Mouse (Mus musculus) left cerebral cortex, postnatal 14 days (tissue): ENCODE measurements around the gene Prss23. TPM values are rescaled to one million over a fixed set of nuclear protein-coding genes. Genes with fewer than 3 reads are reported as not detected.

ENCODE experiments used
- DNase-seq, 2 experiments: peaks; one replicate each; pipeline ENCODE4 v3.0.0; 2021 to 2022; ENCODE audit warnings: low spot score in 2 of 2, mixed read lengths in 1 of 2
- intact Hi-C: fragments of 180-260 bp; cut with DNase I; formaldehyde crosslinking; loops from one replicate; pipeline ENCODE4 v1.15.1; 2025
- long read RNA-seq, 2 experiments: library from polyadenylated mRNA; stranded (forward); transcript quantifications; one replicate each; pipeline ENCODE4 v2.0.0; 2021
- total RNA-seq, 2 experiments: library from RNA; stranded (reverse); gene quantifications; 2 replicates each; pipeline ENCODE4 v1.2.3; 2021

Gene Prss23
- 10 to 100 TPM in 1 of 2 experiments, 1 to 10 TPM in 1; 8.3 to 12.4 TPM for total RNA-seq
- long read RNA-seq, experiment 1, transcript Prss23-201 (2 exons, 3,228 nt): major isoform, 11 of 16 reads
- long read RNA-seq, experiment 1, partial matches to known transcripts: 0 of 16 reads
- long read RNA-seq, experiment 1, other reads (novel, unspliced or antisense): 1 of 16 reads
- long read RNA-seq, experiment 2, transcript Prss23-201 (2 exons, 3,228 nt): major isoform, 10 of 14 reads
- long read RNA-seq, experiment 2, partial matches to known transcripts: 0 of 14 reads
- long read RNA-seq, experiment 2, other reads (novel, unspliced or antisense): 1 of 14 reads

- intact Hi-C loops: no loop called here
These were observed at the start of gene Prss23 for GRCm38 (mm10) chr7:89526731-89527429. Gene Prss23, minus strand, starts transcription at chr7:89527187.

DNA sequence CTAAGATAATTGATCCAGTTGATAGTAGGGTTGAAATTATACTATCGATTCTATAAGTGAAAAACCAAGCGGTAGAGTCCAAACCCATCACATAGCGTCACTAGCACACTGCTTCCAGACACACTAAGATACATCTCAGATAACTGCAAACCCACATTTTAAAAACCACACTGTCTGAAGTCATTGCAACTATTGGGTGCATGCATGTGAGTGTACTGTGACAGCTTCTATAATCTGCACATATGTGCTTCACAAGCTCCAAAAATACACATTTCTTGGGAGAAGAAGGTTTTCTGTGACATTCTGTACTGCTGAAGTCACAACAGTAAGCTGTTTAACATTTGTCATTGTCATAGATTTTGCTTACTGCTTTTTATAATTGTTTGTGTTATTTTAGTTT, 49.1 kb upstream of the Prss23 start:
- intact Hi-C loops: no loop called here
- DNase-seq: peak in 1 of 2 experiments; percentile 38

More at GRCm38 (mm10) chr7:89526731-89527429, at the start of gene Prss23:
- no peak for DNase-seq

DNA sequence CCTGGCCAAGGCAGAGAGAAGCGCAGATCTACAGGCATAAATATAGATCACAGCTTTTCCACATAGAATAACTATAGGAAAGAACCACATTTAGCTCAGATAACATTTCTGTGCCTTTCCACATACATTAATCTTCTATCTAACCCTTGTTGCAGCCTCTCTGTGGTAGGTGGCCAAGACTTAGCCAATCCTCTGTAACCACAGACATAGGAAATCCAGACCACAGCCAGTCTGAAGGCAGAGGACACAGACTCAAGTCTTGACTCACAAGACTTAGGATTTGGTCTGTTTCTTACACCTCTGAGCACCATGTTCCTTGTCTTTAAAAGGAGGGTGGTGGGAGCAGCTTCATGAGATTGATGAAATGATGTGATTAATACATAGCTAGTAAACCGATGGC, 37.6 kb upstream of the Prss23 start:
- DNase-seq: no peak
- intact Hi-C loops: no loop called here

- intact Hi-C loops: no loop called here
- peak; percentile 19 to 45 for DNase-seq
These were observed 36.5 kb upstream of the Prss23 start for GRCm38 (mm10) chr7:89563501-89563900.

DNA sequence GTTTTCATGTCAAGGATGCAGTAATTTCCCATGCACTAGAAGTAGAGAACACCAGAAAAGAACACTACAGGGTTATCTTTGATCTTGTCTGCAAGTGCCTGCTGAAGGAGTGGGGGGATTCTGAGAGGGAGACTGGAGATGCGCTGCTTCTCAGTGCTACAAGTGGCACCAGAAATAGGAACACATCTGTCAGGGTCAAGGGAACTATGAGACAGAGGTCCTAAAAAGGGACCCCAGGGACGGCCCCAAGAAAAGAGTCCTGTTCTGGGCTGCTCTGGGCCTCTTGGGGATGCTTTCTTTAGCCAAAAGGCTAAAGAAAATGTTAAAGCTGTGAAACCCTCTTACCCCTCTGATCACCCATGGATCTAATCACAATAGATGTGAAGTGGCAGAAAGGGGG, 35.2 kb upstream of the Prss23 start:
- intact Hi-C loops: no loop called here
- no peak for DNase-seq

DNA sequence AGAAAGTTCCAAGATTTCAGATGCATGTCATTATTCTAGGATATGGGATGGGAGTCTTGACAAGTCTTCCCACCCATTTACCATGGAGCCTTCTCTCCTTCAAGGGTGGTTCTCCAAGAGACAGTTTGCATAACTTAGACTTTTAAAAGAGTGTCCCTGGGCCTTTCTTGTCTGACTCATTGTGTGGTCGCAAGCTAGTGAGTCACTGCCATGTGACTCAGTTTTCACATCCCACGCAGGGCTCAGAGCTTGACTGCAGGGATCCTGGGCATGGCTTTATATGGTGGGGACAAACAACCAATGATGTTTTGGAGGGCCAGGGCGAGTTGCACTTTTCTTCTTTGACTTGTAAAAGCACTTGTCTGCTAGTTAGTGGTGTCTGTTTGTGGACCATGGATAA, 34.0 kb upstream of the Prss23 start:
- peak; percentile 29 to 30 for DNase-seq

GRCm38 (mm10) chr7:89559633-89560032, 32.6 kb upstream of the Prss23 start:
- intact Hi-C loops: no loop called here
- DNase-seq: no peak

More for the DNA sequence above, 34.0 kb upstream of the Prss23 start:
- intact Hi-C loops: no loop called here

DNA sequence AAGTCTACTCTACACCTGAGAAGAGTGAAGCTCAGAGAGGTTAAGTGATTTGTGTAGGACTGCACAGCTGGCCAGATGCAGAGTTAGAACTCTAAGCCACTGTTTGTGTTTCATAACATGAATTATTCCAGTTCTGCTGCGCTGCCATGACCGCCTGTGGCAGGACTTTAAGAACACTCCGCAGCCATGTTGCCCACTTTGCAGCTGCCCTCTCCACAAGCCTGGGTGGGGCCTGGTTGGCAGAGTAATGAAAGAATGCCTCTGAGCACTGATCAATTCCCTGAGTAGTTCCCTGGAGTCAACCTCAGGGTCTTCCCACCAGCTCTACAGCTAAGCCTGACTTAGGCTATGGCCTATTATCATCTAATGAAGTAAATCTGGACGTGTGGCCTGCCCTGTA, 32.1 kb upstream of the Prss23 start:
- intact Hi-C loops: no loop called here

DNA sequence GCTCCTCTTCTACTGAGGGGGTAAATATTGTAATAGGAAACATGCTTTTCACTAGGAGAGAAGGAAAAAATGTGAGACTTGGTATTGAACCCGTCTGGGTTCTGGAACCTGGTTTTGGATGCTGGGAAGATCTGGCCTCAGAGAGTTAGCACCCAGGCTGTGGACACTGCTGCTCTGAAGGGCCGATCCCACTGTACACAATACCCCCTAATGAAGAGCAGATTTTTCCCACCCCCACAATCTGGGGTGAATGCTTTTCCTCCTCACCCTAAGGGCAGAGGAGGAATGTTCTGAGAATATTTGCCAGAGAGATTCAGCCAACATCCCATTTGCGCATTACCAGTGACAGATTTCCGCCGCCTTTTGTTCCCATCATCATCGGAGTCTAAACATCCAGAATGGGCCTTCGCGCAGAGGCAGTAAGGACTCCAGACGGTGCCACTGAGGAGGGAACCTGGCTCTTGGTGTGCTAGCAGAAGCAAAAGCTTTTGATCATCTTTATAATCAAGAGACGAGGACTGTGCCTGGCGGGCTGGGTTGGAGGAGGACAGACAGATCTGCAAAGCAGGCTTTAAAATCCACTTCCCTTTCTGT, 31.6 kb upstream of the Prss23 start:
- DNase-seq: no peak
- intact Hi-C loops: no loop called here

More for the DNA sequence above, 32.1 kb upstream of the Prss23 start:
- DNase-seq: no peak

DNA sequence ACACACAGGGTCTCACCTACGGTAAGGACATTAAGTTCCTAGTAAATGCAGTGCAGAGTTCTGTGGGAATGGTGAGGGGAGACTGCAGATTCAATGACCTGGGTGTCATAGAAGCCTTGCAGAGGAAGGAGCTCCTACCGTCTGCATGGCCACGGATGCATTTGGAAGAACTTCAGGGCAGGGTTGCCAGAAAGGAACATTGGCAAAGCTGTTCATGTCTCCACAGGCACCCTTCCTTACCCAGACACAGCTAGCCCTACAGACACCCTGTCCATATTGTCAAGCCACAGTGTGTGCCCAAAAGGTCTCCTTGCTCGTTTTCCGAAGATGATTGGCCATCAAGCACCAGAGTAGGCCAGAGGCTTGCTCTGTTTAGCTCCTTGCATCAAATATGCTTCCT, 30.1 kb upstream of the Prss23 start:
- DNase-seq: no peak
- intact Hi-C loops: no loop called here

GRCm38 (mm10) chr7:89556652-89557051, 29.7 kb upstream of the Prss23 start:
- DNase-seq: no peak
- intact Hi-C loops: no loop called here

GRCm38 (mm10) chr7:89555170-89555569, 28.2 kb upstream of the Prss23 start:
- intact Hi-C loops: no loop called here
- no peak for DNase-seq

GRCm38 (mm10) chr7:89554068-89554467, 27.1 kb upstream of the Prss23 start:
- intact Hi-C loops: no loop called here
- DNase-seq: no peak

DNA sequence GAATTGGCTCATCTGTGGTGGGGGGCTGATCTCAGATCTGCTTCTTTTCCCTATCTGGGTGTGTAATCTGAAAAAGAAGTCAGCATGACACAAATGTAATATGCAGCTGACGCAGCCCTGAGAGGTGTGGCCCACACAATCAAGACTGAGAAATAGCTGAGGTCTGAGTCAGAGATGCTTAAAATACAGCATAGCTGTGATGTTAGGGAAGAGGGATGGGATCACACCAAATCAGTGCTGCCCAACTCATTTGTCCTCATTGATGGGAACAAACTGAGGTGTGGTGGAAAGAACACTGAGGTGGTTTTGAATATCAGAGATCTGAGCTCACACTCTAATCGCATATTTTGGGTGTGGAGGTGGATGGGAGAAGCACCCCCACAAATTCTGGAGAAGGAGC, 14.0 kb upstream of the Prss23 start:
- DNase-seq: peak; percentile 26 to 41
- intact Hi-C loops: no loop called here

GRCm38 (mm10) chr7:89539391-89539790, 12.4 kb upstream of the Prss23 start:
- DNase-seq: no peak
- intact Hi-C loops: no loop called here

GRCm38 (mm10) chr7:89527430-89527856, 456 bp upstream of the Prss23 start:
- intact Hi-C loops: no loop called here
- no peak for DNase-seq

DNA sequence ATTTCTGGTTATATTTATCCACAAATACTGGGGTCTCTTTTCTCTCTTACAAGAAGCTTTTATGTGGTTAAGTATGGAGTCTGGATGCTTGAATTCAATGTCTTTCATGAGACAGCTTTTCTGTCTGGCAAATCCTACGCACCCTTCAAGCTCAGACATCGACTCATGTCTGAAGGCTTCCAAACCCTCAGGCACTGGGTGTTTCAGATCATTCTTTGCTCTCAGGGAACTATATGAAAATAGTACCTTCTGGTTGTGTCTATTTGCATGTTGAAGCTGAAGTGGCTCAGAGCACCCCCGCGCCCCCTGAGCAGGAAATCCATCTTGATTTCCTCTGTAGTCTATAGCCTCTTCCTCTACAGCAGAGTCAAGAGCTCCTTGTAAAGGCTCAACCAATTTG, 3.2 kb downstream of the Prss23 start:
- no peak for DNase-seq
- intact Hi-C loops: no loop called here

GRCm38 (mm10) chr7:89522170-89522569, 4.8 kb downstream of the Prss23 start:
- intact Hi-C loops: no loop called here
- no peak for DNase-seq

- peak in 1 of 2 experiments; percentile 47 for DNase-seq
- intact Hi-C loops: no loop called here
These were observed 9.3 kb downstream of the Prss23 start for GRCm38 (mm10) chr7:89517460-89518390.
